Mouse (Mus musculus) intestine, postnatal 0 days (tissue): ENCODE results near the gene Negr1. TPM values are rescaled to one million over a fixed set of nuclear protein-coding genes. Genes with fewer than 3 reads are reported as not detected.

Experiments
- ATAC-seq: fragments of 200-750 bp; cut with Nextera tagmentation; 2 replicates; pipeline ENCODE4 v1.8.0; 2017; ENCODE audit warnings: mild to moderate bottlenecking, moderate TSS enrichment, moderate library complexity
- H3K27ac ChIP-seq: fragments of 300-500 bp; sonication (generic); 2 replicates; pipeline ENCODE4 v1.5.1; 2014; ENCODE audit warnings: mild to moderate bottlenecking, low read depth, low read length, moderate library complexity
- H3K27me3 ChIP-seq: fragments of 300-500 bp; sonication (generic); replicated peaks from 2 replicates; pipeline ENCODE4 v1.6.1; 2014; ENCODE audit warnings: low read length, mixed read lengths; ENCODE audit not compliant: control insufficient read depth, insufficient read depth
- H3K36me3 ChIP-seq: fragments of 300-500 bp; sonication (generic); 2 replicates; pipeline ENCODE4 v1.6.1; 2014; ENCODE audit warnings: mild to moderate bottlenecking, moderate library complexity; ENCODE audit not compliant: control insufficient read depth, insufficient read depth
- H3K4me1 ChIP-seq: fragments of 300-500 bp; sonication (generic); replicated peaks from 2 replicates; pipeline ENCODE4 v1.6.1; 2014; ENCODE audit warnings: antibody characterized with exemption, low read length, mixed read lengths; ENCODE audit not compliant: control insufficient read depth, insufficient read depth
- H3K4me2 ChIP-seq: fragments of 300-500 bp; sonication (generic); replicated peaks from 2 replicates; pipeline ENCODE4 v1.6.1; 2014; ENCODE audit warnings: low read depth, mild to moderate bottlenecking, moderate library complexity
- H3K4me3 ChIP-seq: fragments of 300-500 bp; sonication (generic); 2 replicates; pipeline ENCODE4 v1.5.1; 2014; ENCODE audit warnings: low read depth, low read length
- H3K9ac ChIP-seq: fragments of 300-500 bp; sonication (generic); 2 replicates; pipeline ENCODE4 v1.6.1; 2014; ENCODE audit warnings: mild to moderate bottlenecking, low read depth, low read length
- H3K9me3 ChIP-seq: fragments of 300-500 bp; sonication (generic); 2 replicates; pipeline ENCODE4 v1.6.1; 2016; ENCODE audit warnings: mixed run types; ENCODE audit not compliant: control insufficient read depth
- CTCF ChIP-seq: sonication (generic); IDR thresholded peaks from 2 replicates; pipeline ENCODE4 v1.5.1; 2016; ENCODE audit warnings: low read depth, mild to moderate bottlenecking, control low read depth, antibody characterized with exemption, moderate library complexity
- WGBS: fragments of 180-500 bp; shearing (Covaris S2); extraction: QIAGEN DNeasy Blood & Tissue Kit; methylation state at CpG from one replicate; pipeline ENCODE4 v1.1.7; 2014; 5-methylcytosine and 5-hydroxymethylcytosine counted together
- polyA plus RNA-seq: library from polyadenylated mRNA; unstranded; fragments of >200 nt; fragmentation: Nextera tagmentation; extraction: Ambion mirVana; gene quantifications from 2 replicates; pipeline ENCODE4 v1.2.1, GENCODE M21; 2015

The Negr1 gene
- polyA plus RNA-seq, 1 experiment from 2014 or later: 2.0 TPM

DNA sequence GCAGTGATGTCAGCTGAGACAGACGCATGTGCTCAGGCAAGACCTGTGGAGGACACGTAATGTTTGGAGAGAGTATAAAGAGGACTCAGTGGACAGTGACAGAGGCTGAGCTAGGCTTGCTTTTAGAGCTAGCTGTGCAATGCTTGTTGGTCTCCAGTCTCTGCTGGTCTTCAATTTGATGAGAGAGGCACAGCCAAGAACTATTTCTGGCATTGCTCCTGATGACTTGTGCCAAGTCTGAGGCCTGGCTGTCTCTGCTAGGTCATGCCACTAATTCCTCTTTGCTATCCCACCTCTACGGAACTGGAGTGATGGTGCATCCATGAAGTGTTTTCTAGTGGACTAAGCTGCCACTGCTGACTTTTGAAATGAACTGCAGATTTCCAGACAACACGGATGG, 149.1 kb downstream of the Negr1 start:
- Histone ChIP-seq H3K9me3 (no peaks in the 10 kb centered on the region), H3K36me3 (no peaks in the 10 kb centered on the region), H3K4me1 (no peaks in the 10 kb centered on the region), H3K4me2 (no peak overlapping the region), H3K4me3 (no peak overlapping the region), H3K9ac (no peak overlapping the region), H3K27ac (no peak overlapping the region), H3K27me3 (no peaks in the 10 kb centered on the region)
- TF ChIP-seq CTCF: no peak
- no peak for ATAC-seq
- whole genome bisulfite sequencing: 68% methylated on average over 4 of the region's 4 CpGs

DNA sequence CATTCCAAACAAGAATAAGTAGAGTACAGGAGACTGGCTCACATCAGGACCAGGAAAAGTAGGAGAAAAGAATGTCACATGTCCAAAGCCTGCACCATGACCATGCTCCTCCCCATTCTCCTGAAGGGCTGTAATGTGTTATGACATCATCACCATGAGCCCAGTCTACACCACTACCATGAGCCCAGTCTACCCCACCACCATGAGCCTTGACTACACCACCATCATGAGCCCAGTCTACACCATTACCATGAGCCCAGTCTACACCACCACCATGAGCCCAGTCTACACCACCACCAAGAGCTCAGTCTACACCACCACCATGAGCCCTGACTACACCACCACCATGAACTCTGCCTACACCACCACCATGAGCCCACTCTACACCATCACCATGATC, 174.7 kb downstream of the Negr1 start:
- H3K27me3 ChIP-seq: no peaks in the 10 kb centered on the region
- H3K4me3 ChIP-seq: no peak overlapping the region
- ATAC-seq: no peak
- H3K36me3 ChIP-seq: no peaks in the 10 kb centered on the region
- no peaks in the 10 kb centered on the region for H3K4me1 ChIP-seq
- no peak overlapping the region for H3K9ac ChIP-seq
- H3K4me2 ChIP-seq: no peak overlapping the region
- no peak for TF ChIP-seq CTCF
- H3K9me3 ChIP-seq: no peaks in the 10 kb centered on the region
- H3K27ac ChIP-seq: no peak overlapping the region

DNA sequence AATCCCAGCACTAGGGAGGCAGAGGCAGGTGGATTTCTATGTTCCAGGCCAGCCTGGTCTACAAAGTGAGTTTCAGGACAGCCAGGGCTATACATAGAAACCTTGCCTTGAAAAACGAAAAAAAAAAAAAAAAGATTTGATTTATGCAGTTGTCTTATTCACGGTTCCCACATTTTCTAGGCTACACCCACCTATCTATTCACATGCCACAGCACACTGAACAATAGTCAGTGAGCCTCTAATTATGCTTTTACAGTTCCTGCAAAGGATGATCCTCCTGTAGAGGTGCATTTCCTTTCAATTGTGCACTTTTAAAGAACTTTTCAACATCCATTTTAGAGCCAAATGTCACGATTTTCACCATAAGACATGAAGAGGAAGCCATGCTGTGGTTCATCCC, 177.9 kb downstream of the Negr1 start:
- Histone ChIP-seq H3K4me3 (no peak overlapping the region), H3K9me3 (no peaks in the 10 kb centered on the region), H3K4me2 (no peak overlapping the region), H3K27ac (no peak overlapping the region), H3K9ac (no peak overlapping the region), H3K27me3 (no peaks in the 10 kb centered on the region), H3K4me1 (no peaks in the 10 kb centered on the region), H3K36me3 (no peaks in the 10 kb centered on the region)
- WGBS: 74% methylated on average over 3 of the region's 3 CpGs
- no peak for ATAC-seq
- TF ChIP-seq CTCF: no peak

DNA sequence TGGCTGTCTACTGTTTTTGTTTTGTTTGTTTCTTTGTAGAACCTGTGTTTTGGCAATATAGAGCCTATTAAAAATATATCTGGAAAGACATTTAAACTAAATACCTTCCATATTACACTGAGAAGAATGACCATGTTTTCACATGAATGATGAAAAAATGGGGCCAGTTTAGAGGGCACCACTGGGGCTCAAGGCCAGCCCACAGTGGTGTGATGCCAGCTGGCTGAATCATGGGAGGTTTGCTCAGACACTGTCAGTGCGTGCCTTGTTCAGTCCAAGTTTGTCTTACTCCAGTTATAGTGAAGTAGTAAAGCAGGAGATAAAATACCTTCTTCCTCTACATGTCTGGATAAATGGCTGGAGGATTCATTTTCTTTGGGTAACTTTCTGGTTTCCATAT, 181.7 kb downstream of the Negr1 start:
- Histone ChIP-seq H3K9me3 (no peaks in the 10 kb centered on the region), H3K36me3 (no peaks in the 10 kb centered on the region), H3K27ac (no peak overlapping the region), H3K4me2 (no peak overlapping the region), H3K4me3 (no peak overlapping the region), H3K4me1 (no peaks in the 10 kb centered on the region), H3K27me3 (no peaks in the 10 kb centered on the region), H3K9ac (no peak overlapping the region)
- 68% methylated on average over 1 of the region's 1 CpGs for WGBS
- TF ChIP-seq CTCF: no peak
- no peak for ATAC-seq

DNA sequence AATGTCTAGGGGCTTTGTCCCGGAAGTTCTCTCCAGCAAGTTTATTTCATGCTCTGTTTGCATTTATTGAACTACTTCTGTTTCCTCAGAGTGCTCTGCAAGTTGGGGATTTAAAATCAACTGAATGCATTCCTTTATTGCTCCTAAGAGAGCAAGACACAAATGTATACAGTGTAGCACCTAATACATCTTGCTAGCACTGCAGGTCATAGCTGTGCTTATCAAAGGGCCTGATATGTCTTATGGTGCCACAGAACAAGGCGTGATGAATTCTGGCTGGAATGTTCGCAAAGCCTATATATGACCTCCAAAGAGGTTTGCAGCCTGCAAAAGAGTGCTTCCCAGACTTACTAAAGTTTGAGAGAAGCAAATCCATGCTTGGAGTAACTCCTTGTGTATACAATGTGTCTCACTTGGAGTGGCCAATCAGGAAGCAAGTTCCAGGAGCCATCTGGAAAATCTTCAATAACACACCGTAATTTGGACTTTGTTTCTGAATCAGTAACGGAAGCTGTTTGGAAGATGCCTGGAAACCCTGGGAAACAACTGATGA, 183.7 kb downstream of the Negr1 start:
- H3K27ac ChIP-seq: no peak overlapping the region
- H3K4me1 ChIP-seq: no peaks in the 10 kb centered on the region
- no peak for TF ChIP-seq CTCF
- H3K4me3 ChIP-seq: no peak overlapping the region
- no peak overlapping the region for H3K4me2 ChIP-seq
- no peaks in the 10 kb centered on the region for H3K9me3 ChIP-seq
- H3K36me3 ChIP-seq: no peaks in the 10 kb centered on the region
- H3K27me3 ChIP-seq: no peaks in the 10 kb centered on the region
- H3K9ac ChIP-seq: no peak overlapping the region
- 51% methylated on average over 5 of the region's 5 CpGs for WGBS
- no peak for ATAC-seq

DNA sequence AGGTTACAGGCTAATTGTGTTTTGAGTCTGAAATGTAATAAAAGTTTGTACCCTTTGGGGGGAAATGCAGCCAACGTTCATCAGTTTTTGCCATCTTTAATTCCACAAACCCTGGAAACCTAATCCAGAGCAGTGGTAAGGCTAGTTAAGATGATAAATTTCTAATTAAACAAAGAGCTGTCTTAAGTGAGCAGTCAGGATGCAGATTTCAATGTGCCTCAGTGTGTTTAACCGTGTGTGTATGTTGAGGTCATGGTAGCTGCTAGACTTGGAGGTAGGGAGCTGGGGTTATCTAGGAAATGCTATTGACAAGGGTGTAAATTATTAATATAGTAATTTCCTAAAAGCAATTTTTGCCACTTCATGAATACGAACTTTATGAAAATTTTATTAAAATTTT, 185.9 kb downstream of the Negr1 start:
- H3K4me3 ChIP-seq: no peak overlapping the region
- no peaks in the 10 kb centered on the region for H3K27me3 ChIP-seq
- no peak for ATAC-seq
- H3K4me1 ChIP-seq: no peaks in the 10 kb centered on the region
- TF ChIP-seq CTCF: no peak
- H3K9ac ChIP-seq: no peak overlapping the region
- 78% methylated on average over 3 of the region's 3 CpGs for WGBS
- no peaks in the 10 kb centered on the region for H3K9me3 ChIP-seq
- no peak overlapping the region for H3K27ac ChIP-seq
- no peak overlapping the region for H3K4me2 ChIP-seq
- H3K36me3 ChIP-seq: no peaks in the 10 kb centered on the region

DNA sequence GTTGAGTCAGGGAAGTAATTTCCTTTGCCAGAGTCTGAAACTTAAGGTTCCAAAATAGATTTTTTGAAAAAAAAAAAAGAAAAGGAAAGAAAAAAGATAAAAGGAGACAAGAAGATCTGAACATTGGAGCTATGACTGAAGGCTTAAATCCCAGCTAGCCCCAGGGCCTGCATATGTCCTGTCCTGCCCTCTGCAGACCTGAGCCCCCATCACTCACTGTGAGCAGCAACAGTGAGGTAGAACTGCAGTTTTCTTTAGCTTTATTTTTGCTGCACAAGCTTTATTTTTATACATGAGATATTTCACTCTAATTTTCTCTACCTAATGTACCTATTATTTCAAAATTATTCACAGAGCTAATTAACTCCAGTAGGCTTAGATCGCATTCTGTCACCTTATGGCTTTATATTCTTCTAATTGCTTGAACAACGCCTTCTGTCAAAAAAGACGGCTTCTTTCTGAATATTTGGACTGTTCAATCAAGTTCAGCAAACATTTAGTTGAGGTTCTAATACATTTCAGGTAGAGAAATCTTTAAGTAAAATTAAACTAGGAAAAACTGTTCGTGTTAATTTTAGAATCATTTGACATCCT, 192.3 kb downstream of the Negr1 start:
- 86% methylated on average over 4 of the region's 4 CpGs for WGBS
- Histone ChIP-seq H3K4me1 (no peaks in the 10 kb centered on the region), H3K4me2 (no peak overlapping the region), H3K4me3 (no peak overlapping the region), H3K9ac (no peak overlapping the region), H3K36me3 (no peaks in the 10 kb centered on the region), H3K9me3 (no peaks in the 10 kb centered on the region), H3K27me3 (no peaks in the 10 kb centered on the region), H3K27ac (no peak overlapping the region)
- no peak for TF ChIP-seq CTCF
- no peak for ATAC-seq
